Mouse (Mus musculus): ENCODE results near the gene Drd1.

DNA sequence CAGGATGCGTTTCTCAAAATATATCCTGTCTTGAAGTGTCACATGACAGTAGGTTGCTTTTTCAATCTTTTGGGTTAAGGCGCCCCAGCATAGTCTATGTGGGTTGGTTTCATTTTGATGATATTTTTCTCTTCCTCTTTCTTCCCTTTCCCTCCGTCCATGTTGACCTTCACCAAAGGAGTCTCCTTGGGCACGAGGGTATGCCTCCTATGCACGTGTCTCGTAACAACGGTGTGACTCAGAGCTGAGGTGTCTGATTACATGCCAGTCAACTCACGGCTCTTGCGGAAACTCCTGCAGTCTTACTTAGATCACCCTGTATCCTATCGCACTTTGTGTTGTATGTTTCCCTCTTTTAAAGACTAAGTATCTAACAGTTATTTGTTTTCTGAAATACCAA, 48.4 kb upstream of the Drd1 start:
- TF ChIP-seq CTCF (IDR thresholded peaks at IDR 0.05; ENCODE audit: low read depth, low read length): no peak
- TF ChIP-seq POLR2A (IDR thresholded peaks at IDR 0.05; ENCODE audit: borderline replicate concordance, low read depth, low read length): no peak

Measured in bone marrow macrophage, adult 2 months (primary cell).